Comparison of ENCODE assay signal across 22 mouse cellular contexts in genomic region chr9:54649360-54649759, GRCm38 (mm10). TPM values are rescaled to one million over a fixed set of nuclear protein-coding genes. Genes with fewer than 3 reads are reported as not detected.
DNase-seq lines count a peak whose midpoint lies in the region; ATAC-seq lines count a peak whose summit lies in the region.
"Had no signal": no experiment of that assay in that cellular context is flagged by ENCODE, and none has a peak within 500 bp of the region (broad histone marks: within the 10 kb centered on the region; RNA-seq: fewer than 3 reads in every experiment).

No protein-coding gene starts in this region.

- peak; percentile 58 to 90 for DNase-seq in adrenal gland, adult (ENCODE audit: inconsistent age in 2 of 2, low spot score in 1 of 2)
- DNase-seq in adrenal gland, postnatal 25 days = no peak
- DNase-seq in kidney, adult 9 months = peak; percentile 27
- peak; percentile 44 for DNase-seq in MN1 (ENCODE audit: low spot score)
- DNase-seq in midbrain, embryonic 14.5 days = no peak
- no peak for DNase-seq in testis, postnatal 10 days (ENCODE audit: low spot score)
- DNase-seq: cerebellum, postnatal 10 days; gastrocnemius, postnatal 25 days; heart, postnatal 4 days; liver, embryonic 13.5 days; lung, embryonic 14.5 days had no signal

- 71% methylated on average over 1 of the region's 1 CpGs for WGBS in kidney, embryonic 14.5 days
- WGBS in midbrain, embryonic 14.5 days = 92% methylated on average over 1 of the region's 1 CpGs

- H3K27ac ChIP-seq in kidney, embryonic 14.5 days (ENCODE audit: low read depth, low read length) = no peak overlapping the region
- H3K27ac ChIP-seq in midbrain, embryonic 14.5 days (replicated peaks; ENCODE audit: low read depth, low read length) = no peak overlapping the region
- H3K27ac ChIP-seq: embryonic facial prominence, embryonic 10.5 days; heart, embryonic 15.5 days; hindbrain, embryonic 15.5 days; limb, embryonic 13.5 days; liver, embryonic 13.5 days; midbrain, embryonic 15.5 days; neural tube, embryonic 13.5 days had no signal

- no peak overlapping the region for H3K4me3 ChIP-seq in kidney, embryonic 14.5 days (ENCODE audit: low read length)
- H3K4me3 ChIP-seq in midbrain, embryonic 14.5 days (replicated peaks; ENCODE audit: low read depth, low read length) = no peak overlapping the region
- H3K4me3 ChIP-seq: embryonic facial prominence, embryonic 10.5 days; heart, embryonic 15.5 days; hindbrain, embryonic 15.5 days; limb, embryonic 13.5 days; liver, embryonic 13.5 days; megakaryocyte, embryonic 14.5 days; midbrain, embryonic 15.5 days; neural tube, embryonic 13.5 days had no signal

- no peaks in the 10 kb centered on the region for H3K36me3 ChIP-seq in kidney, embryonic 14.5 days (ENCODE audit: control insufficient read depth, insufficient read depth, low read length)
- no peaks in the 10 kb centered on the region for H3K36me3 ChIP-seq in midbrain, embryonic 14.5 days (ENCODE audit: control insufficient read depth, insufficient read depth, low read length)
- H3K36me3 ChIP-seq: embryonic facial prominence, embryonic 10.5 days; heart, embryonic 15.5 days; hindbrain, embryonic 15.5 days; limb, embryonic 13.5 days; liver, embryonic 13.5 days; midbrain, embryonic 15.5 days; neural tube, embryonic 13.5 days had no signal

- H3K4me1 ChIP-seq in kidney, embryonic 14.5 days (ENCODE audit: control insufficient read depth, insufficient read depth, low read length) = 0 out of 2 replicates have a peak, but pooled peaks cover 4% of the 10 kb centered on the region
- H3K4me1 ChIP-seq in midbrain, embryonic 14.5 days (ENCODE audit: control insufficient read depth, insufficient read depth, low read length) = no peaks in the 10 kb centered on the region
- H3K4me1 ChIP-seq: embryonic facial prominence, embryonic 10.5 days; heart, embryonic 15.5 days; hindbrain, embryonic 15.5 days; limb, embryonic 13.5 days; liver, embryonic 13.5 days; midbrain, embryonic 15.5 days; neural tube, embryonic 13.5 days had no signal

- ATAC-seq in kidney, embryonic 14.5 days (ENCODE audit: low FRiP score, low TSS enrichment) = no peak
- peak; percentile 23; the same call in 1 of the 2 replicates for ATAC-seq in megakaryocyte progenitor cell, adult 5-6 weeks (replicated peaks; ENCODE audit: poor library complexity)
- no peak for ATAC-seq in midbrain, embryonic 14.5 days (ENCODE audit: low FRiP score, low TSS enrichment)
- ATAC-seq: activated CD4-positive, CD25-positive, alpha-beta regulatory T cell, adult 4 months; forebrain, embryonic 16.5 days; midbrain, embryonic 15.5 days had no signal

- no peak overlapping the region for H3K4me2 ChIP-seq in kidney, embryonic 14.5 days (replicated peaks; ENCODE audit: low read depth, low read length)
- no peak overlapping the region for H3K4me2 ChIP-seq in midbrain, embryonic 14.5 days (ENCODE audit: low read length)
- H3K4me2 ChIP-seq: heart, embryonic 15.5 days; hindbrain, embryonic 15.5 days; limb, embryonic 13.5 days; liver, embryonic 13.5 days; lung, embryonic 14.5 days; midbrain, embryonic 15.5 days; neural tube, embryonic 13.5 days had no signal

- H3K9me3 ChIP-seq in kidney, embryonic 14.5 days (ENCODE audit: control insufficient read depth, low read length) = no peaks in the 10 kb centered on the region
- H3K9me3 ChIP-seq in midbrain, embryonic 14.5 days (ENCODE audit: control insufficient read depth, low read length) = no peaks in the 10 kb centered on the region
- H3K9me3 ChIP-seq: embryonic facial prominence, embryonic 10.5 days; heart, embryonic 15.5 days; hindbrain, embryonic 15.5 days; limb, embryonic 13.5 days; liver, embryonic 13.5 days; megakaryocyte, embryonic 14.5 days; midbrain, embryonic 15.5 days; neural tube, embryonic 13.5 days had no signal

- no peak overlapping the region for H3K9ac ChIP-seq in kidney, embryonic 14.5 days (ENCODE audit: low read depth, low read length)
- H3K9ac ChIP-seq in midbrain, embryonic 14.5 days (replicated peaks; ENCODE audit: low read length) = no peak overlapping the region
- H3K9ac ChIP-seq: heart, embryonic 15.5 days; hindbrain, embryonic 15.5 days; limb, embryonic 13.5 days; liver, embryonic 13.5 days; lung, embryonic 14.5 days; midbrain, embryonic 15.5 days; neural tube, embryonic 13.5 days had no signal

- H3K27me3 ChIP-seq in kidney, embryonic 14.5 days (ENCODE audit: control insufficient read depth, insufficient read depth, low read length) = no peaks in the 10 kb centered on the region
- no peaks in the 10 kb centered on the region for H3K27me3 ChIP-seq in midbrain, embryonic 14.5 days (ENCODE audit: control insufficient read depth, insufficient read depth, low read length)
- H3K27me3 ChIP-seq: heart, embryonic 15.5 days; hindbrain, embryonic 15.5 days; limb, embryonic 13.5 days; midbrain, embryonic 15.5 days; neural tube, embryonic 13.5 days had no signal

RNA-seq across cellular contexts. Expression of gene Acsbg1, which starts 12.3 kb away (rescaled TPM):
- total RNA-seq in adrenal gland, postnatal 25 days (2021) = 86.2 and 108 TPM in 2 replicates
- 2.2 and 3.0 TPM in 2 replicates for polyA plus RNA-seq in kidney, embryonic 14.5 days (2014; fragmentation: Nextera tagmentation; extraction: Ambion mirVana)
- total RNA-seq in megakaryocyte progenitor cell, adult 5-6 weeks (2015) = not detected in 2 replicates
- total RNA-seq in megakaryocyte progenitor cell, adult 5-6 weeks (2017) = 0.20 and 2.9 TPM in 2 replicates
- polyA plus RNA-seq in midbrain, embryonic 14.5 days (2014; fragmentation: Nextera tagmentation; extraction: Ambion mirVana) = 14.7 and 16.8 TPM in 2 replicates
- polyA plus RNA-seq: heart, embryonic 15.5 days had no signal

RNA-seq across cellular contexts. Expression of gene Dnaja4, which starts 49.3 kb away (rescaled TPM):
- 16.7 and 23.1 TPM in 2 replicates for total RNA-seq in adrenal gland, postnatal 25 days (2021)
- polyA plus RNA-seq in kidney, embryonic 14.5 days (2014; fragmentation: Nextera tagmentation; extraction: Ambion mirVana) = 1.9 and 3.0 TPM in 2 replicates
- total RNA-seq in megakaryocyte progenitor cell, adult 5-6 weeks (2015) = 0.51 and 1.4 TPM in 2 replicates
- 1.3 and 1.8 TPM in 2 replicates for total RNA-seq in megakaryocyte progenitor cell, adult 5-6 weeks (2017)
- polyA plus RNA-seq in midbrain, embryonic 14.5 days (2014; fragmentation: Nextera tagmentation; extraction: Ambion mirVana) = 5.0 TPM in 2 replicates

Comparison
In these comparisons a context has a peak if more than half of its experiments do, and no peak if none do; other contexts are left out.
1. DNase-seq: peak in adrenal gland, adult (2 of 2), kidney, adult 9 months (single experiment) and MN1 (single experiment); none in adrenal gland, postnatal 25 days (single experiment), midbrain, embryonic 14.5 days (single experiment) and testis, postnatal 10 days (single experiment).
2. RNA of gene Acsbg1, which starts 12.3 kb away (total RNA-seq): 86.2 to 108 TPM in adrenal gland, postnatal 25 days; 0.20 to 2.9 TPM in megakaryocyte progenitor cell, adult 5-6 weeks; every median in the first group is over 10 times any median in the second.